Mouse (Mus musculus) cerebellum, adult 2 months (tissue): ENCODE results near the gene Gm45785.

Experiments
- CTCF ChIP-seq: fragments of 200-500 bp; IDR thresholded peaks from 2 replicates; pipeline ENCODE4 v1.5.1; 2011; ENCODE audit warnings: low read depth, mild to moderate bottlenecking, control low read depth, low read length, moderate library complexity, borderline replicate concordance; ENCODE audit not compliant: insufficient read depth
- POLR2A ChIP-seq: fragments of 200-500 bp; IDR thresholded peaks from 2 replicates; pipeline ENCODE4 v1.6.1; 2011; ENCODE audit warnings: low read length, control low read depth, borderline replicate concordance; ENCODE audit not compliant: insufficient read depth

DNA sequence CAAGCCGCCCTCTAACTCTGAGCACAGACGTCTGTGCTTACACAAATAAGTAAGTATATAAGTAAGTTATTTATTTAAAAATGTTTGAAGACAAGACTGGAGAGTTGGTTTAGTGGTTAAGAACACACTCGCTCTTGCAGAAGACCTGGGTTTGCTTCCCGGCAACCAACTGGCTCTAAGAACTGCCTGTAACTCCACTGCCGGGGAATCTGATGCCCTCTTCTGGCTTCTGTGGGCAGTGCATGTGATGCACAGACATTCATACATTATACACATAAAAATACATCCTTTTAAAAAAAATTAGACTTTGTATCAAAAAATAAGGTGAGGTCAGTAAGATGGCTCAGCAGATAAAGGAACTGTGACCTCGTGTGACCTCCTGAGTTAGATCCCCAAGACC, 45.6 kb downstream of the Gm45785 start:
- TF ChIP-seq CTCF (0 out of 2 replicates have a peak, but pooled peaks have one; percentile 11), POLR2A (no peak)
